Mouse (Mus musculus) layer of hippocampus, adult 2 months (tissue): ENCODE data around the gene Lnx1. TPM values are rescaled to one million over a fixed set of nuclear protein-coding genes. Genes with fewer than 3 reads are reported as not detected.

ENCODE experiments used
- DNase-seq, 2 experiments: peaks; one replicate each; pipeline ENCODE4 v3.0.0; 2022; ENCODE audit warnings: low spot score in 2 of 2
- H3K27ac ChIP-seq: fragments of 200-600 bp; 2 replicates; pipeline ENCODE4 v1.8.1; 2022
- H3K4me3 ChIP-seq: fragments of 200-600 bp; 2 replicates; pipeline ENCODE4 v1.8.1; 2022; ENCODE audit warnings: mild to moderate bottlenecking
- CTCF ChIP-seq: fragments of 200-600 bp; conservative IDR thresholded peaks from 2 replicates; pipeline ENCODE4 v1.8.1; 2022; ENCODE audit warnings: antibody characterized with exemption, mild to moderate bottlenecking, moderate library complexity
- long read RNA-seq, 2 experiments: library from polyadenylated mRNA; stranded (forward); transcript quantifications; one replicate each; pipeline ENCODE4 v2.0.0; 2021; ENCODE audit warnings: borderline mapping rate in 2 of 2
- total RNA-seq, 2 experiments: library from RNA; stranded (reverse); gene quantifications; 2 replicates each; pipeline ENCODE4 v1.2.3; 2021

The Lnx1 gene
- 10 to 100 TPM; 11.5 to 14.6 TPM for total RNA-seq
- long read RNA-seq, experiment 1, transcript Lnx1-205 (10 exons, 2,259 nt): major isoform, 5 of 21 reads
- long read RNA-seq, experiment 1, partial matches to known transcripts: 4 of 21 reads
- long read RNA-seq, experiment 1, other reads (novel, unspliced or antisense): 10 of 21 reads
- long read RNA-seq, experiment 2, transcript Lnx1-205 (10 exons, 2,259 nt): major isoform, 10 of 27 reads
- long read RNA-seq, experiment 2, partial matches to known transcripts: 5 of 27 reads
- long read RNA-seq, experiment 2, other reads (novel, unspliced or antisense): 9 of 27 reads

DNA sequence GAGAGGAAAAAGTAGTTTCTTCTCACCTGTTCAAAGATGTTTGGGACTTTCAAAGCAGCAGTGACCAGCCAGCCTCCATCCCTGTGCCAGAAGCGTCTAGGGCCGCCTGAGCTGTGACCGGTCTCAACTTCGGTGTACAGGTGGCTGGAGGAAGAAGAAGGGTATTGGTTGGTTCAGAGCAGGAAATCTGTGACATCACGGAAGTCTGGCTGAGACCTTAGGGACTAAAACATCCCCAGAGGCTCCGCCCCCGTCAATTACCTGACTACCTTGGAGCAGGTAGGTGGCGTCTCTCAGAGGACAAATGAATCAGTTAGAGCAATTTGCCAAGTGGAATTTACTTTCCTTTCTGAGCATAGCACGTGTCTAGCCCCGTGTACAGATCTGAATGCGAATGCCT is at the start of gene Lnx1:
TSS of gene Lnx1 (minus strand) at position 147 of the 400 bp plus-strand sequence.
- no peak for DNase-seq
- Histone ChIP-seq H3K4me3 (no peak within 1 kb of the TSS), H3K27ac (no peak within 1 kb of the TSS)
- TF ChIP-seq CTCF: no peak

DNA sequence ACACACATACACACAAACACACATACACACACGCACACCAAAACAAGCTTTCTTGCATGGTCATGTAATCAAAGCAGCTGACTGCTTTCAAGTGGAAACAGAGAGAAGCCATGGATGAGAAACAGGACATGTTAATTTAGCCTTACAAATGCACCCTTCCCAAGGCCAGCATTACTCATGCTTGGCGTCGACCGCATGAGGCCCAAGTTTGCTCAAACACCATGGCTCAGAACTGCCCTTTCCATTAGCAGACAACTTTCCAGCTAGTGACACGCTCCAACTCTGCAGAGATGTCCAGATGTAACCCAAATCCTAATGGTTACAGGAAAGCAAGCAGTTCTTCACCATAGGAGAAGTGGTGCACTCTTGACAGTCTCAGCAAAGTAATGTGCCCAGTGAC is 47.8 kb upstream of the Lnx1 start:
- no peak overlapping the region for H3K4me3 ChIP-seq
- H3K27ac ChIP-seq: no peak overlapping the region
- no peak for DNase-seq
- TF ChIP-seq CTCF: no peak

DNA sequence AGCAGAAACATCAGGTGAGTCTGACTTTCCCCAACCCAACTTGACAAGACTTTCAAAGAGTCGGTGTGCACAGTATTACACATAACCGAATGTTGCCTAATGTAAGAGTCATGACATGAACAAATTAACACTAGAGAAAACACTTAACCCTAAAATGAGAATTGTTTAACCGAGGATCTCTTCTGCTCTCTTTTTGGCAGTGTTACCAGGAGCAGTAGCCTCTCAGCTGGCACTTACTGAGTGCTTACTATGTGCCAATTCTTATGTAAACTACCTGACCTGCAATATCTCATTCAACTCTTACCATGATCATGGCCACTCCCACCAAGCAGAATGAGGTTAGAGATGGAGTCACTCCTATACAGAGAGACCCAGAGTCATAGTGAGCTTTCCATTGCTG is 44.8 kb upstream of the Lnx1 start:
- no peak for TF ChIP-seq CTCF
- DNase-seq: no peak
- Histone ChIP-seq H3K27ac (no peak overlapping the region), H3K4me3 (no peak overlapping the region)

DNA sequence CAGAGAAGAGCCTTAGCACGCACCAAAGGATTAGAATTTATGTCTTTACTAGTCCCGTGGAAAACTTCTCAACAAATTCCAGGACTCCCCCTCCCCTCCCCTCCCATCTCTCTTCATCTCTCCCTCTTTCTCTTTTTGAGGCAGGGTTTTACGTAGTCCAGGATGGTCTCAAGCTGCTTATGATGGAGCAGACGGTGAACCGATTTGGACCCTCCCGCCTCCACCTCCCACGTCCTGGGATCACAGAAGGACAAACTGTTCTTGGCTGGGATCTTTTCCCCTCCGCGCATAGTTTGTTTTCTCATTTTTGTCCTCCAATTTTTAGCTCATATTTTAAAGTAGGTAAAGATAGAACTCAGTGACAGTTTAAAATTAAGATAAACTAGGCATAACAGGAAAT is 38.2 kb upstream of the Lnx1 start:
- no peak for DNase-seq
- Histone ChIP-seq H3K27ac (no peak overlapping the region), H3K4me3 (no peak overlapping the region)
- TF ChIP-seq CTCF: no peak

DNA sequence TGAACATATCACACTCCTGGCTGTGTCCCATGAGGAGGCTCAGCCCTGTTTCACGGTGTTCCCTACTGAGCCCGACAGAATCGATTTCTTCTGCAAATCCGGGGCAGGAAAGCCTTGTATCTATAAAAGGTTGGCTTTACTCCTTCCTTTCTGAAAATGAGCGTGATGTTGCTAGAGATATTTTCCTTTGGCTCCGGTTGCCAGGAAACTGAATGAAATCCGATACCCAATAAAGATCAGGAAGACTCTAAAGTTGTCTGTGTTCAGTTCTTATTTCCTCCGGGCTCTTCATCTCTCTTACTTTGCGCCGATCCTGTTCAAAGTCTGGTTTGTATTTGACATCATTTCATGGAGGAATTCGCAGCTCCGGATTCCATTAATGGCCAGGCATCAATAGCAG is 36.7 kb upstream of the Lnx1 start:
- no peak for TF ChIP-seq CTCF
- Histone ChIP-seq H3K4me3 (no peak overlapping the region), H3K27ac (no peak overlapping the region)
- DNase-seq: peak in 1 of 2 experiments; percentile 11

DNA sequence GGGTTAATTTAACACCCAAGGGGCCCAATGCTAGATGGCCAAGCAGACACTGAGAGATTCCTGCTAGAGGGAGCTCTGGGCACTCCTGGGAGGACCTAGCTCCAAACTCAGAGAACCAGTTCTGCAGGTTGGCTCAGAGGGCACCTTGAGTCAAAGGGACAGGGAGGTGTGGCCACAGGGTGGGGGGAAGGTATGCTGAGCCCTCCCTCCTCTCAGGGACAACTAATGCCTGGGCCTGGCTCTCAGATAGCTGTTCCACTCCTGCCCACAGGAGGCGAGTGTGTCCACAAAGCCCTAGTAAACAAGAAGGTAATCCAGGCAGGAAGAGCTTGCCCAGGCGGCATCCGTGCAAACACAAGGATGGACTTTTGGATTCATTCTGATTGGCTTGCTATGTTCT is 35.6 kb upstream of the Lnx1 start:
- Histone ChIP-seq H3K27ac (no peak overlapping the region), H3K4me3 (no peak overlapping the region)
- TF ChIP-seq CTCF: peak; percentile 13; the same call in 1 of the 2 replicates
- no peak for DNase-seq

DNA sequence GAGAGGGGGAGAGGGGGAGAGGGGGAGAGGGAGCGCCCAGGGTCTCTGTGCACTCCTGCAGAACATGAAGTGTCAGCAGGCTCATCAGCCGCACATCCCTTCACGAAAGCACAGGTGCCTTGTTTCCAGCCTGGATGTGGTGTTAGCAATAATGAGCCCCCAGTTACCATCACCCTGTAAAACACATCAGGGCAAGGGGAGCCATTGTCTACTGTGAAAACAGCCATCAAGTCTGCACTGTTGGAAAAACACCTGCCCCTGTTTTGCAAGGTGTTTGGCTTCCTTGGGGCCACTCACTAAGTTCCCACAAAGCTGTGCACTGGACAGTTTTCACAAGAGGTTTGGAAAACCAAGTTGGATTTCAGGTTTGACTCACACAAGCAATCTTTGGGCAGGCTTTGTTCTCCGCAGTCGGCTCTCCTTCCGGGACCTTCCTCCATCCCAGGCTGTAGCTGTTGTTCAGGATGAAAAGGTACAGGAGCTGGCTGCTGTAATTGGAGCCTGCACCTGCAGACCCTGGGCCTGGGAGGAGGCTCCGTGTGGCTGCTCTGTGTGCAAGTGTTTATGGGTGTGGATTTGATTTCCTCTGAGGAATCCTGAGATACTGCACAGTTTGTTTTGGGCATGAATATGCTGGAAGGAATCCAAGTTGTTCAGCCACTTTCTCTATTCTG is 31.3 kb upstream of the Lnx1 start:
- Histone ChIP-seq H3K27ac (no peak overlapping the region), H3K4me3 (no peak overlapping the region)
- TF ChIP-seq CTCF: no peak
- no peak for DNase-seq

DNA sequence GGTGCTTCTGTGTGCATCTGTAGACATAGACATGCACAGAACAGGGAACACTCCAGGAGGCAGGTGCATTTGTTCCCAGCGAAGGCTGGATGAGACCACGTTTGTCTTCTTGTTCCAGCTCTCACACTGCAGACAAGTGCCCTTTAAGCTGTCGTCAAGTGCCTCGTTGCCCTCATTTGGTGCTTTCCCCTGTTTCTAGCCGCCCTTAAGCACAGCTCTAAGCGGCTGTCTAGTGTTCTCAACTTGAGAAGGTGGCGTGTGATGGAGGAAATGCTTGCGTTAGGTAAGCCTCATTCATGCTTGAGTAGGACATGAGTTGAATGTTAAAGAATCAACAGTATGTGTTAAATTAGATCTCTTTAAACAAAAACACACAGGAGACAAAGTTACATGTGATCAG is 29.9 kb upstream of the Lnx1 start:
- TF ChIP-seq CTCF: no peak
- Histone ChIP-seq H3K27ac (no peak overlapping the region), H3K4me3 (no peak overlapping the region)
- DNase-seq: no peak

DNA sequence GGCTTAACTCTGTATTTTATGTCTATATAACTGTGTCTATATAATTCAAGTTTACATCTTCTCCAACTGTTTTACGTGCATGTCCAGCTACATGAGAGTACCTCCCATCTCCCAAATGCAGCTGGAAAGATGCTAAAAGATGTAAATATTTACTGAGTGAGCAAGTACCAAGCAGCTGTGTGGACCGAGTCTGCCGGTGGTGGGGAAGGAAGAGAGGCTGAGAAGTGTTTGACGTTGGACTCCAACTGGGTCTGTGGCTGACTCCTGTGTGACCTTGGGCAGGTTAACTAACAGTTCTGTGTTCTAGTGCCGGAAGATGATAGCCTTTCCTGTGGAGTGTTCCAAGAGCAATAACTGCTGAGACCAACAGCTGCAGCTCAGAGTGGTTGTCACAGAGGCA is 27.9 kb upstream of the Lnx1 start:
- no peak for TF ChIP-seq CTCF
- no peak for DNase-seq
- Histone ChIP-seq H3K27ac (no peak overlapping the region), H3K4me3 (no peak overlapping the region)

DNA sequence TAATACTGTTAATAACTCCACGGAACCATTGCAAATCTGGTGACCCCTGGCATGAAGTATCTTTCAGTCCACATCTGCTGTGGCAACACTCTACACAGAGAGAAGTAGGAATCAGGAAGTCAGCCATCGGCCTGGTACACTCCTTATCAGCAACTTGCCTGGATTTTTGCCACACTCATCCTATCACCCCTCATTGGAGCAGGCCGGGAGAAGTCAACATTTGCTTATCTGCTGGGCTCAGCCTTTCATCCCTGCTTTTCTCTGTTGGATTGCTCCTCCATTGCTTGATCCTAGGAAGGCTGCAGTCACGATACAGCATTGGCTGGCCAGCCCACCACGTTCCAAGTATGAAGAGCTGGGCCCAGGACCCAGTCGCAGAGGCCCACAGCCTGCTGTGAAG is 26.9 kb upstream of the Lnx1 start:
- TF ChIP-seq CTCF: no peak
- no peak for DNase-seq
- H3K4me3 ChIP-seq: no peak overlapping the region

DNA sequence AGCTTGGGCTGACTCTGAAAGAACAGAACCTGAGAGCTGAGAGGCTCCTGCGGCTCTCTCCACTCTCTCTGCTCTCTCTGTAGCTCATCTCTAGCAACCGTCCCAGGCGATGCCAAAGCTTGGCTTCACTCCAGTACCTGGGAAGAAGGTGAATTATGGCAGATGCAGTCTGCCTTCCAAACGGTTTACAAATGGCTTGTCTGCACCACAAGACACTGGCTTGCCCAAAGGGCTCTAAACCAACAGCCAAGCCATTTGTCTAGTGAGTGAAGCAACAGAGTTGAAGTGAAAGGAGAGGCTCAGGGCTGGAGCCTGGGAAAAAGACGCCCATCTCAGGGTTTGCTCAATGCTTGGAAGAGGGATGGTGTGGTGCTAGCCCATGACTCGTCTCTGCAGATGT is 25.5 kb upstream of the Lnx1 start:
- no peak overlapping the region for H3K27ac ChIP-seq
- H3K4me3 ChIP-seq: no peak overlapping the region
- DNase-seq: no peak
- TF ChIP-seq CTCF: no peak

More for the DNA sequence above, 26.9 kb upstream of the Lnx1 start:
- H3K27ac ChIP-seq: no peak overlapping the region

DNA sequence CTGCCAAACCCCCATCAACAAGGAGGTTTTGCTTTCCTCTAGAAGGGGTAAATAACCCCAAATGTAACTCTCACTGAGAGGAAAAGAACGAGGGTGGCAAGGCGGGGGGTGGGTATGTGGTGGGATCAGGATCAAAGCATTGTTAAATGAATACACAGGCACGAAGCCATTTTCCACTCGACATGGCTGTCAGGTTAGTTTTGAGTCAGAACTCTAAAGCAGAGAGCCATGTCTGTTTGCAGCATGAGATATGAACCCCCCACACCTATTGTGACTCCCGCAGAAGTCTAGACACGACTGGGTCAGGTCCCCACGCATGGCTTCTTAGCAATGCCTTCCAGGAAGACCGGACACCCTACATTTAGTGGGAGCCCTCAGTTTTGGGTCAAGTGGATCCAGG is 24.6 kb upstream of the Lnx1 start:
- no peak overlapping the region for H3K27ac ChIP-seq
- no peak for DNase-seq
- no peak overlapping the region for H3K4me3 ChIP-seq
- TF ChIP-seq CTCF: no peak

DNA sequence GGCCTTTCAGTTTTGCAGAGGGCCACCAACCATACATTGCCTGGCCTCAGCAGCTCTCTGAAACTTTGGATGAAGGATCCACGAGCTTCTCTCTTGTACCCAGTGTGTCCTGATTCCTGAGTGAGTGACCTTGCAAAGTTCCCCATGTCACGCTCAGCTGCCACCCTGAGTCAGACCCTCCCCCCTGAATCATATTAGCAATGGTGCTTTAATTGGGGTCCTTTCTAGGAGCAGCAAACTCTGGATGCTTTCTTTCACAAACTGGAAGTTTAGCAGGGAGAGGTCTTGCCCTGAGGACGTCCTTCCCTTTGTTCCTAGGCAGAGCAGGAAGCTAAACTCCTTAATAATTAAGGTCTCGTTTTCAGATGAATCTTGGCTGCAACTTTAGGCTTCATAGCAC is 22.8 kb upstream of the Lnx1 start:
- DNase-seq: no peak
- Histone ChIP-seq H3K27ac (no peak overlapping the region), H3K4me3 (no peak overlapping the region)
- no peak for TF ChIP-seq CTCF

DNA sequence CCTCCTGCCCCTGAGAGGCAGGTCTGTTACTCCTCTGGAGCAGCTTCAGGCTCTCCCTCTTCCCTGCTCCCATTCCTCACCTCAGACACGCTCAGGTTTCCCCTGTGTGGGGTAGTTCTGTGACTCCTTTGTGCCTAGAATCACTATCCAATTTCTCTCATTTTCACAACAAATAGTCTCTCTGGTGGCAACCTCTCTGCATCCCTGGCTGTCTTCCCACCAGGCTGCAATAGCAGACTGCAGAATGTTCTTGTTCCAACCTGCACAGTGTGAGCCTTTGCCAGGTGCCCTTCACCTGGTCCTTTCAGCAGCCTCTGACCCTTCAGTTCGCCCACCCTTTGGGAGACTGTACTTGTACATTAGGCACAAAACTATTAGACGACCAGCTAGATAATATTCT is 19.1 kb upstream of the Lnx1 start:
- TF ChIP-seq CTCF: no peak
- no peak for DNase-seq
- Histone ChIP-seq H3K4me3 (no peak overlapping the region), H3K27ac (0 out of 2 replicates have a peak overlapping the region, but pooled peaks have one; percentile 18)
